Mouse (Mus musculus) induced T-regulatory cell, adult 2 months (primary cell): Measurements from ENCODE around the gene Wdr91.
A peak's percentile ranks its signal among the peaks of the same experiment; 100 is the strongest.

Experiments used
- DNase-seq: peaks from one replicate; pipeline ENCODE4 v3.0.0-alpha.2; 2012; ENCODE audit warnings: low read depth

Gene Wdr91

GRCm38 (mm10) chr6:34910371-34911219 lies at the start of gene Wdr91:
TSS of gene Wdr91 (minus strand) at chr6:34910876.
- peak; percentile 97 for DNase-seq

GRCm38 (mm10) chr6:34959131-34959530 lies 48.5 kb upstream of the Wdr91 start:
- DNase-seq, result no peak

GRCm38 (mm10) chr6:34955862-34956241 lies 45.2 kb upstream of the Wdr91 start:
- no peak for DNase-seq

- peak; percentile 73 for DNase-seq
Measured at GRCm38 (mm10) chr6:34954926-34955861, 44.5 kb upstream of the Wdr91 start.

GRCm38 (mm10) chr6:34951956-34952667 lies 41.4 kb upstream of the Wdr91 start:
- peak; percentile 15 for DNase-seq

- DNase-seq, result no peak
Measured at GRCm38 (mm10) chr6:34951518-34951917, 40.8 kb upstream of the Wdr91 start.

- no peak for DNase-seq
Measured at GRCm38 (mm10) chr6:34948461-34948860, 37.8 kb upstream of the Wdr91 start.

- DNase-seq, result no peak
Measured at GRCm38 (mm10) chr6:34946486-34947079, 35.9 kb upstream of the Wdr91 start.

GRCm38 (mm10) chr6:34943499-34943898 lies 32.8 kb upstream of the Wdr91 start:
- DNase-seq, result no peak

GRCm38 (mm10) chr6:34942446-34942845 lies 31.8 kb upstream of the Wdr91 start:
- no peak for DNase-seq

GRCm38 (mm10) chr6:34941496-34941895 lies 30.8 kb upstream of the Wdr91 start:
- DNase-seq, result no peak

GRCm38 (mm10) chr6:34939451-34939850 lies 28.8 kb upstream of the Wdr91 start:
- DNase-seq, result no peak

- no peak for DNase-seq
Measured at GRCm38 (mm10) chr6:34938929-34939325, 28.3 kb upstream of the Wdr91 start.

GRCm38 (mm10) chr6:34938280-34938928 lies 27.7 kb upstream of the Wdr91 start:
- peak; percentile 59 for DNase-seq

GRCm38 (mm10) chr6:34936743-34937142 lies 26.1 kb upstream of the Wdr91 start:
- DNase-seq, result peak; percentile 34

GRCm38 (mm10) chr6:34932633-34933032 lies 22.0 kb upstream of the Wdr91 start:
- DNase-seq, result no peak

GRCm38 (mm10) chr6:34927594-34927993 lies 16.9 kb upstream of the Wdr91 start:
- no peak for DNase-seq

GRCm38 (mm10) chr6:34927156-34927555 lies 16.5 kb upstream of the Wdr91 start:
- peak; percentile 79 for DNase-seq

- DNase-seq, result peak; percentile 70
Measured at GRCm38 (mm10) chr6:34921941-34922340, 11.3 kb upstream of the Wdr91 start.

GRCm38 (mm10) chr6:34920631-34921030 lies 10.0 kb upstream of the Wdr91 start:
- DNase-seq, result no peak

- no peak for DNase-seq
Measured at GRCm38 (mm10) chr6:34919956-34920355, 9.3 kb upstream of the Wdr91 start, which contains the start of gene Stra8. TSS of gene Stra8 (plus strand) at chr6:34920163.
